Mouse (Mus musculus) heart, embryonic 14.5 days (tissue): ENCODE results near the gene Sptbn4. TPM values are rescaled to one million over a fixed set of nuclear protein-coding genes. Genes with fewer than 3 reads are reported as not detected.

Experiments used
- ATAC-seq: fragments of 200-750 bp; cut with Nextera tagmentation; 2 replicates; pipeline ENCODE4 v1.8.0; 2017; ENCODE audit warnings: low read depth, moderate TSS enrichment; ENCODE audit not compliant: insufficient number of reproducible peaks, insufficient read depth, low FRiP score
- H3K27ac ChIP-seq, 2 experiments: fragments of 200-500 bp in 1 of 2; fragments of 300-500 bp in 1 of 2; sonication (generic) in 1 of 2; replicated peaks in 1 of 2; 2 replicates each; pipeline ENCODE4 v1.5.1; 2012 to 2014; ENCODE audit warnings: low read depth in 2 of 2, low read length in 2 of 2, control low read depth in 1 of 2, mild to moderate bottlenecking in 1 of 2, mixed read lengths in 1 of 2; ENCODE audit not compliant: control insufficient read depth in 1 of 2, insufficient read depth in 1 of 2
- H3K27me3 ChIP-seq: fragments of 300-500 bp; sonication (generic); 2 replicates; pipeline ENCODE4 v1.6.1; 2014; ENCODE audit warnings: mild to moderate bottlenecking, low read length, control low read depth; ENCODE audit not compliant: control insufficient read depth, insufficient read depth
- H3K36me3 ChIP-seq: fragments of 300-500 bp; sonication (generic); 2 replicates; pipeline ENCODE4 v1.6.1; 2014; ENCODE audit warnings: mild to moderate bottlenecking, control low read depth, low read length, mixed read lengths; ENCODE audit not compliant: control insufficient read depth, insufficient read depth
- H3K4me1 ChIP-seq, 2 experiments: fragments of 200-500 bp in 1 of 2; fragments of 300-500 bp in 1 of 2; sonication (generic) in 1 of 2; 2 replicates each; pipeline ENCODE4 v1.6.1; 2012 to 2014; ENCODE audit warnings: low read length in 2 of 2, control low read depth in 1 of 2, mixed read lengths in 1 of 2; ENCODE audit not compliant: control insufficient read depth in 2 of 2, insufficient read depth in 2 of 2
- H3K4me2 ChIP-seq: fragments of 300-500 bp; sonication (generic); 2 replicates; pipeline ENCODE4 v1.6.1; 2014; ENCODE audit warnings: mild to moderate bottlenecking, low read length
- H3K4me3 ChIP-seq, 2 experiments: fragments of 200-500 bp in 1 of 2; fragments of 300-500 bp in 1 of 2; sonication (generic) in 1 of 2; 2 replicates each; pipeline ENCODE4 v1.5.1; 2012 to 2014; ENCODE audit warnings: low read length in 2 of 2, mild to moderate bottlenecking in 2 of 2, control low read depth in 1 of 2, low read depth in 1 of 2, moderate library complexity in 1 of 2; ENCODE audit not compliant: control insufficient read depth in 1 of 2, insufficient read depth in 1 of 2
- H3K9ac ChIP-seq: fragments of 300-500 bp; sonication (generic); 2 replicates; pipeline ENCODE4 v1.6.1; 2014; ENCODE audit warnings: mild to moderate bottlenecking, low read length
- H3K9me3 ChIP-seq: fragments of 300-500 bp; sonication (generic); 2 replicates; pipeline ENCODE4 v1.6.1; 2016; ENCODE audit warnings: low read length, control low read depth; ENCODE audit not compliant: control insufficient read depth
- WGBS: fragments of 180-500 bp; shearing (Covaris S2); extraction: QIAGEN DNeasy Blood & Tissue Kit; methylation state at CpG from one replicate; pipeline ENCODE4 v1.1.7; 2014; 5-methylcytosine and 5-hydroxymethylcytosine counted together
- polyA plus RNA-seq: library from polyadenylated mRNA; unstranded; fragments of >200 nt; fragmentation: Nextera tagmentation; extraction: Ambion mirVana; gene quantifications from 2 replicates; pipeline ENCODE4 v1.2.1, GENCODE M21; 2014

Gene Sptbn4
- polyA plus RNA-seq, 1 experiment from 2014 or later: 0.15 TPM

DNA sequence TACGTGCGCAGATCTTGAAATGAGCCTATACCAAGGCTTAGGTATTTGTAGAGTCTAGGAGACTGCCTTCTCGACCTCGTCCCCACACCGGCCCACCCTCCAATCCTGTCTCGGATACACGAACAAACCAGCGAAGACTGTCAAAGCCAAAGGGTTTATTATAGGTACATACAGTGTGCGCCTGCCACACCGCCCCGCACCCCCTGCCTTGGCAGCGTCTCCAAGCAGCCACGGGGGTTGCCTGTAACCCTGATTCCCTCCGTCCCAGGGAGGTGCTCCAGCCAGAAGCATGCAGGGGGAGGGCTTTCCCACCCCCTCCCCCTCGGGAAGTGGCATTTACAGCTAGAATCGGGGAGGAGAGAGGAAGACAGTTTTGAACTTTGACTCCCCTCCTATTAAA lies 91.2 kb downstream of the Sptbn4 start:
- Histone ChIP-seq H3K36me3 (peaks cover 6% of the 10 kb centered on the region; the same call in 1 of the 2 replicates), H3K4me3 (peak overlapping the region; percentile 63 to 67), H3K27me3 (no peaks in the 10 kb centered on the region), H3K9ac (peak overlapping the region; percentile 72), H3K4me2 (peak overlapping the region; percentile 91), H3K4me1 (peaks cover 8 to 24% of the 10 kb centered on the region in 2 experiments), H3K27ac (peak overlapping the region; percentile 71 to 85), H3K9me3 (no peaks in the 10 kb centered on the region)
- ATAC-seq: peak; percentile 20
- 3% methylated on average over 16 of the region's 16 CpGs for whole genome bisulfite sequencing

DNA sequence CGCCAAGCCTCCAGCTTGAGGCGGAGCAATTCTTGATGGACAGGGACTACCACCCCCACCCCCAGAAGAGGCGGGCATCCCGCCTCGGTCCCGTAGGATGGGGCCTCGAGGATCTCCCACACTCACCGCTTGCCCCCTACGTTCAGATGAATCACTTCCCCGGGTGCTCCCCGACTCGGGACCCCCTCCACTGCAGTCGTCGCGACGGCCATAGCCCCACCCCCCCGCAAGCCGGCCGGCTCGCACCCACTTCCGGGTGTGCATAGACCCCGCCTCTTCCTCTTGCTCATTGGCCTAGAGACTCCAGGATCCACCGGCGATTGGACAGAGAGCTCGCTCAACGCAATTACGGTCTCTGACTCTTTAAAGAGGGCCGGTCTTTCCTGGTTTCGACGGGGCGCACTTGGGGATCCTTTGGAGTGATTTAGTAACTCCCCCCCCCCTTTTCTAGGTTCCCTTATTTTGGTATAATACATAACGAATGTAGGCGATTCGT lies 91.7 kb downstream of the Sptbn4 start, which contains the start of gene Shkbp1:
TSS of gene Shkbp1 (minus strand) at position 275 of the 496 bp plus-strand sequence.
- peaks cover 8 to 22% of the 10 kb centered on the region in 2 experiments for H3K4me1 ChIP-seq
- H3K27ac ChIP-seq: peak within 1 kb of the TSS; percentile 71 to 85
- no peaks in the 10 kb centered on the region for H3K9me3 ChIP-seq
- peak within 1 kb of the TSS; percentile 75 for H3K9ac ChIP-seq
- H3K4me2 ChIP-seq: peak within 1 kb of the TSS; percentile 91
- H3K27me3 ChIP-seq: no peaks in the 10 kb centered on the region
- 1% methylated on average over 34 of the region's 34 CpGs for whole genome bisulfite sequencing
- peak within 1 kb of the TSS; percentile 63 to 67 for H3K4me3 ChIP-seq
- ATAC-seq: peak; percentile 90
- peaks cover 8% of the 10 kb centered on the region for H3K36me3 ChIP-seq

DNA sequence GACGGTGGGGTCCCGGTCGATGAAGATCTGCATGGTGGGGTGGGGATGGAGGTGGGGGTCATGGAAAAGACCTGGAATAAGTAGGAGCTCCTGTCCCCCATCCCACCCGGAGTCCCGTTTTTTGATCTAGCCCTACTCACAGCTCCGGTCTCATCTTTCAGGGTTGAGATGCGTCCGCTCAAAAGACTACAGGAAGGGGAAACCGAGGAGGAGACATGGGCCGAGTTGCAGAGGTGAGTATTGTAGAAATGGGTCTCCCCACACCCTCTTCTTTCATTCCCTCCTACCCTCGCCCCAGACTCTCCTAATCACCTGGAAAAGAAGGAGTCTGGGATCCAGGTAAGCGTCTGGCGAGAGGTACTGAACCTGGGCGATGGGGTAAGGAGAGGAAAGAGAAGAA lies 92.2 kb downstream of the Sptbn4 start:
- no peak for ATAC-seq
- Histone ChIP-seq H3K4me3 (peak overlapping the region; percentile 63 to 67), H3K4me2 (peak overlapping the region; percentile 91), H3K36me3 (peaks cover 13% of the 10 kb centered on the region), H3K9me3 (no peaks in the 10 kb centered on the region), H3K4me1 (peaks cover 8 to 22% of the 10 kb centered on the region in 2 experiments; a peak in 3 of 4 replicates), H3K27me3 (no peaks in the 10 kb centered on the region), H3K9ac (peak overlapping the region; percentile 75), H3K27ac (peak overlapping the region in 1 of 2 experiments; percentile 85; a peak in 2 of 4 replicates)
- 6% methylated on average over 13 of the region's 14 CpGs for WGBS

DNA sequence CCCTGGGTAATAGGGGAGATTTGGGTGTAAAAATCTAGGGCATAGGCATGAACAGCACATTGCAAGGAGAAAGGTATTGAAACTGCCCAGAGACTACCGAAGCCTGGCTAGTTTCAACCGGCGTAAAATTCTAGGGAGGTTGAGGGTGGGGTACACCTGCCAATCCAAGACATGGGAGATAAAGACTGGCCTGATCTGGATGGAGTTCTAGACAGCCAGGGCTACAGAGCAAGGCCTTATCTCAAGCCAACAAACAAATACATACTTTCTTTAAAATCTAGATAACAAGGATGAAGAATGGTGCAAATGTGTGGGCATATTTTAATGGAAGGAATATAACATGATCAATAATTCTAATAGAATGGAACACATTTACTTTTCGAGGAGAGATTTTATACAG lies 92.7 kb downstream of the Sptbn4 start:
- WGBS: 47% methylated on average over 4 of the region's 4 CpGs

DNA sequence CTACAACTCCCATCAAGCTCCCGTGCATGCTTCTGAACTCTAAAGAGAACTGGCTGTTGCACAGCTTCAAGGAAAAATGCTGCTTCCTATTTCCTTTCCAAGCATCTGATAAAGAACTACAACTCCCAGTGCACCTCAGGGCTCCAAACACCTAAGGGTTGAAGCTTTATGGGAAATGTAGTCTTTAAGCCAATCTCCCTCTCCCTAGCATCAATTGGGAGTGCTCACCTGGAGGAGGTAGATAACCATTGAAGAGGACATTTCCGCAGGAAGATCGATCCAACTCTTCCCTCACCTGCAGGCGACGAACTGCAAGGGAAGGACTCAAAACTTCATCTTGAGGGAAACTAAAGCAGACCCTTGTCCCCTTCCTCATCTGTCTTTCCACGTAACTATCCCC lies 93.3 kb downstream of the Sptbn4 start:
- peak overlapping the region; percentile 91 for H3K4me2 ChIP-seq
- H3K9ac ChIP-seq: no peak overlapping the region
- no peaks in the 10 kb centered on the region for H3K9me3 ChIP-seq
- H3K27ac ChIP-seq: no peak overlapping the region
- WGBS: 28% methylated on average over 6 of the region's 6 CpGs
- ATAC-seq: no peak
- peaks cover 8 to 22% of the 10 kb centered on the region in 2 experiments; a peak in 3 of 4 replicates for H3K4me1 ChIP-seq
- no peaks in the 10 kb centered on the region for H3K27me3 ChIP-seq
- no peak overlapping the region for H3K4me3 ChIP-seq
- peaks cover 15% of the 10 kb centered on the region for H3K36me3 ChIP-seq

More for the DNA sequence above, 92.7 kb downstream of the Sptbn4 start:
- Histone ChIP-seq H3K9ac (no peak overlapping the region), H3K4me1 (peaks cover 8 to 22% of the 10 kb centered on the region in 2 experiments; a peak in 3 of 4 replicates), H3K4me2 (peak overlapping the region; percentile 91), H3K27ac (no peak overlapping the region), H3K36me3 (peaks cover 15% of the 10 kb centered on the region), H3K9me3 (no peaks in the 10 kb centered on the region), H3K27me3 (no peaks in the 10 kb centered on the region), H3K4me3 (peak overlapping the region in 1 of 2 experiments; percentile 63; a peak in 1 of 4 replicates)
- no peak for ATAC-seq

DNA sequence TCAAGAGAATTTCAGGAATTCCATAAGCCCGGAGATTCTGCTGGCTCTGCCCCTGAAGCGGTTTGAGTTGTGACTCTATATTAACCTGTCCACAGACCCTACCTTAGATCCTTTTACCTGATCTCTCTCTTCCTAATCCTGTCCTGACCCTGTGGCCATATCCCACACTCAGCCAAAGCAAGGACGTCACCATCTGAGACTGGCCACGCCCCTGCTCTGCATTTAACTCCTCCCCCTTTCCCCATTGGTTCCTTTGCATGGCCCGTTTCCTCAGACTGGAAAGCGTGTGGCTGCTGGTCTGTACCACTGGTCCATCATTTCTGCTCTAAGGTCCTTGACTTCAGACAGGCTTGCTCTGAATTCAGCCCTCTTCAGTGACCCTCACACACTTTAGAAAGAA lies 102.0 kb downstream of the Sptbn4 start:
- WGBS: 20% methylated on average over 6 of the region's 6 CpGs

DNA sequence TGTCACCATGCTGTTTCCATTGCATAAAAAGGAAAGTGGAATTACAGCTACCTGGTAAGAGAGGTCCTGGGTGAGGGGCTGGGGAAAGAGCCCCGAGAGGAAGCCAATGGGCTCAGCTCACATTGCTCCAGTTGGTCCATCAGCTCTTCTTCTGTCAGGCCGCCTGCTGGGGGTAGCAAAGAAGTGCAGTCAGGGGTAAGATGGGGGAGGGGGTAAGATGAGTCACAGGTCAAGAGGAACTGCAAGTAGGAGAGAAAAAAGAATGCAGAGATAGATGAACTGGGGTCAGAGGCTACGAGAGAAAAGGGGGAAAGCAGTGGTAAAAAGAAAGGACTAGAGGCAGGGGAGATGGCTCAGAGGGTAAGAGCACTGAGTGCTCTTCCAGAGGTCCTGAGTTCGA lies 104.9 kb downstream of the Sptbn4 start:
- H3K4me2 ChIP-seq: no peak overlapping the region
- no peak overlapping the region for H3K9ac ChIP-seq
- H3K27me3 ChIP-seq: peaks cover 16% of the 10 kb centered on the region
- peaks cover 1 to 4% of the 10 kb centered on the region in 2 experiments; a peak in 3 of 4 replicates for H3K4me1 ChIP-seq
- ATAC-seq: no peak
- H3K27ac ChIP-seq: no peak overlapping the region
- 50% methylated on average over 4 of the region's 4 CpGs for WGBS
- H3K36me3 ChIP-seq: peaks cover 32% of the 10 kb centered on the region
- no peaks in the 10 kb centered on the region for H3K9me3 ChIP-seq
- no peak overlapping the region for H3K4me3 ChIP-seq

More for the DNA sequence above, 102.0 kb downstream of the Sptbn4 start:
- H3K4me3 ChIP-seq: no peak overlapping the region
- no peak overlapping the region for H3K27ac ChIP-seq
- no peak for ATAC-seq
- H3K27me3 ChIP-seq: no peaks in the 10 kb centered on the region
- H3K4me1 ChIP-seq: no peaks in the 10 kb centered on the region
- H3K9me3 ChIP-seq: no peaks in the 10 kb centered on the region
- H3K9ac ChIP-seq: no peak overlapping the region
- no peak overlapping the region for H3K4me2 ChIP-seq
- H3K36me3 ChIP-seq: peaks cover 51% of the 10 kb centered on the region

DNA sequence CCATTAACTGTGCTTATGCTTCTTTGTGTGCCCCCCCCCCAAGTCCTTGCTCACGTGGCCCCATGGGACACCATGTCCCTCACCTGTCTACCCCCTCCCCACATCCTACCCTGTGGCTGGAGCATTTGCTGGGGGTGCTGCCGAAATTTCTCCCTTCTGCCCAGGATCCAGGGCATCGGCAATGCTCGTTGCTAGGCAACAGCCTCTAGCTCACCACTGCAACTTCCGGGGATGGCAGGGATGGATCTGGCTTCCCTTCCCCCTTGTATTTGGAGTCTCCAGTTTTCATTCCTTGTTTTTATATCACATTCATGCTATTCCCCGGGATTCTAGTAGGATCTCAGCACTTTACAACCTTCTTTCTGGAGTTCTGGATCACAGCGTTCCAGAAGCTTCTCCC lies 108.0 kb downstream of the Sptbn4 start:
- no peak overlapping the region for H3K9ac ChIP-seq
- peaks cover 11% of the 10 kb centered on the region for H3K36me3 ChIP-seq
- H3K4me1 ChIP-seq: peaks cover 3 to 24% of the 10 kb centered on the region in 2 experiments; a peak in 3 of 4 replicates
- 30% methylated on average over 7 of the region's 7 CpGs for WGBS
- H3K27me3 ChIP-seq: peaks cover 44% of the 10 kb centered on the region
- H3K4me3 ChIP-seq: no peak overlapping the region
- no peak overlapping the region for H3K4me2 ChIP-seq
- H3K9me3 ChIP-seq: no peaks in the 10 kb centered on the region
- ATAC-seq: no peak
- no peak overlapping the region for H3K27ac ChIP-seq
